Mouse (Mus musculus): Measurements from ENCODE around the gene Fblim1. TPM values are rescaled to one million over a fixed set of nuclear protein-coding genes. Genes with fewer than 3 reads are reported as not detected.

Fblim1 gene
- polyA plus RNA-seq, 1 experiment = 1.3 TPM

DNA sequence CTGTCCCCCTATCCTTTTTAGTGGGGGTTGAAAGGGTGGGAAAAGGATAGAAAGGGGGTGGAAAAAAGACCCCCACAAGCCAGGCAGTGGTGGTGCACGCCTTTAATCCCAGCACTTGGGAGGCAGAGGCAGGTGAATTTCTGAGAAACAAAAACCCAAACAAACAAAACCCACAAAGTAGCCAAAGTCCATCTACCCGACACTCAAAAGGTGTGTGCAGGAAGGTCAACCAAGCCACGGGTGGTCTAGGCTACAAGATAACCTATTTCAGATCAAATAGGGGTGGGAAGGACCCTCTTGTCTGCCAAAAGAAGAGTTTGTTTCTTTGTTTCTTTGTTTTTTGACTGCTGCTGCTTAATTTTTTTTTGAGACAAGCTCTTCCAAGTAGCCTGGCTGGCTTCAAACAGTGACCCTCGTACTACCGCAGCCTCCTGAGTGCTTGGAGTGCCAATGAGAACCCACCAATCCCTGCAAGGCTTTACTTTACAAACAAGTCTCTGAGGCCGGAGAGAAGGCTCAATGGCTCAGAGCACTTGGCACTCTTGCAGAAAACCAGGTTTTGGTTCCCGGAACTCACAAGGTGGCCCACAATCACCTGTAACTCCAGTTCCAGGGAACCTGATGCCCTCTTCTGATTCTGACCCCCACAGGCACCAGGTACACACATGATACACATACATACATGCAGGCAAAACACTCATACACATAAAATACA lies 78.8 kb downstream of the Fblim1 start:
- Histone ChIP-seq H3K27ac (ENCODE audit: insufficient read depth, low read length) (no peak overlapping the region), H3K4me3 (ENCODE audit: insufficient read depth, low read length) (no peak overlapping the region), H3K4me1 (ENCODE audit: control insufficient read depth, insufficient read depth, low read length) (peaks cover 6% of the 10 kb centered on the region)
- TF ChIP-seq POLR2A (IDR thresholded peaks at IDR 0.05; ENCODE audit: extremely low read depth, insufficient read depth, low read length) = no peak
- TF ChIP-seq CTCF (IDR thresholded peaks at IDR 0.05; ENCODE audit: extremely low read depth, insufficient read depth, low read length) = no peak

Other genes with a start within 250 kb of the Fblim1 start
- gene Fam131c, start 237.9 kb downstream of the Fblim1 start, polyA plus RNA-seq (2012; rRNA removed) = 3.2 and 3.3 TPM in 2 replicates
- not detected in 2 replicates for gene Clcnka, start 207.4 kb downstream of the Fblim1 start, polyA plus RNA-seq (2012; rRNA removed)
- 0.32 TPM in 1 of 2 replicates, not detected in the other for gene Clcnkb, start 190.1 kb downstream of the Fblim1 start, polyA plus RNA-seq (2012; rRNA removed)
- 0.21 and 0.23 TPM in 2 replicates for gene Hspb7, start 185.3 kb downstream of the Fblim1 start, polyA plus RNA-seq (2012; rRNA removed)
- gene Srarp, start 170.0 kb downstream of the Fblim1 start, polyA plus RNA-seq (2012; rRNA removed) = 13.3 and 14.2 TPM in 2 replicates
- 45.1 and 47.2 TPM in 2 replicates for gene Zbtb17, start 161.4 kb downstream of the Fblim1 start, polyA plus RNA-seq (2012; rRNA removed)
- gene Spen, start 67.5 kb downstream of the Fblim1 start, polyA plus RNA-seq (2012; rRNA removed) = 12.4 and 13.0 TPM in 2 replicates
- 0.40 and 0.68 TPM in 2 replicates for gene Tmem82, start 12.5 kb upstream of the Fblim1 start, polyA plus RNA-seq (2012; rRNA removed)
- 6.5 and 6.7 TPM in 2 replicates for gene Slc25a34, start 17.7 kb upstream of the Fblim1 start, polyA plus RNA-seq (2012; rRNA removed)
- gene Plekhm2, start 58.8 kb upstream of the Fblim1 start, polyA plus RNA-seq (2012; rRNA removed) = 134 and 138 TPM in 2 replicates
- gene Rsc1a1, start 79.5 kb upstream of the Fblim1 start, polyA plus RNA-seq (2012; rRNA removed) = 7.1 and 7.8 TPM in 2 replicates
- gene Ddi2, start 117.3 kb upstream of the Fblim1 start, polyA plus RNA-seq (2012; rRNA removed) = 20.7 and 21.1 TPM in 2 replicates
- gene Agmat, start 140.6 kb upstream of the Fblim1 start, polyA plus RNA-seq (2012; rRNA removed) = 2.2 and 2.4 TPM in 2 replicates
- 30.1 and 31.8 TPM in 2 replicates for gene Dnajc16, start 184.8 kb upstream of the Fblim1 start, polyA plus RNA-seq (2012; rRNA removed)
- 20.8 and 21.6 TPM in 2 replicates for gene Casp9, start 187.5 kb upstream of the Fblim1 start, polyA plus RNA-seq (2012; rRNA removed)
- gene Cela2a, start 220.1 kb upstream of the Fblim1 start, polyA plus RNA-seq (2012; rRNA removed) = 0.13 and 0.17 TPM in 2 replicates
- not detected in 2 replicates for gene Ctrc, start 240.3 kb upstream of the Fblim1 start, polyA plus RNA-seq (2012; rRNA removed)

Data from cortical plate, adult 2 months (tissue).